Mouse (Mus musculus) intestine, embryonic 16.5 days (tissue): ENCODE measurements around the gene Sema4b. TPM values are rescaled to one million over a fixed set of nuclear protein-coding genes. Genes with fewer than 3 reads are reported as not detected.

Source experiments
- ATAC-seq: fragments of 200-750 bp; cut with Nextera tagmentation; 2 replicates; pipeline ENCODE4 v1.8.0; 2017; ENCODE audit warnings: moderate TSS enrichment, moderate library complexity
- H3K27ac ChIP-seq: fragments of 300-500 bp; sonication (generic); 2 replicates; pipeline ENCODE4 v1.5.1; 2014; ENCODE audit warnings: mild to moderate bottlenecking, low read length
- H3K27me3 ChIP-seq: fragments of 300-500 bp; sonication (generic); replicated peaks from 2 replicates; pipeline ENCODE4 v1.6.1; 2014; ENCODE audit warnings: low read length, control low read depth, mixed read lengths; ENCODE audit not compliant: control insufficient read depth, insufficient read depth
- H3K36me3 ChIP-seq: fragments of 300-500 bp; sonication (generic); 2 replicates; pipeline ENCODE4 v1.6.1; 2014; ENCODE audit warnings: low read length, control low read depth; ENCODE audit not compliant: control insufficient read depth, insufficient read depth
- H3K4me1 ChIP-seq: fragments of 300-500 bp; sonication (generic); 2 replicates; pipeline ENCODE4 v1.6.1; 2014; ENCODE audit warnings: low read length, control low read depth, mixed read lengths; ENCODE audit not compliant: control insufficient read depth, insufficient read depth
- H3K4me2 ChIP-seq: fragments of 300-500 bp; sonication (generic); 2 replicates; pipeline ENCODE4 v1.6.1; 2014; ENCODE audit warnings: low read depth, low read length, control low read depth
- H3K4me3 ChIP-seq: fragments of 300-500 bp; sonication (generic); 2 replicates; pipeline ENCODE4 v1.5.1; 2014; ENCODE audit warnings: mild to moderate bottlenecking, low read length
- H3K9ac ChIP-seq: fragments of 300-500 bp; sonication (generic); 2 replicates; pipeline ENCODE4 v1.6.1; 2014; ENCODE audit warnings: low read depth, low read length
- H3K9me3 ChIP-seq: fragments of 300-500 bp; sonication (generic); 2 replicates; pipeline ENCODE4 v1.6.1; 2016; ENCODE audit warnings: low read length, control low read depth; ENCODE audit not compliant: control insufficient read depth
- WGBS: fragments of 180-500 bp; shearing (Covaris S2); extraction: QIAGEN DNeasy Blood & Tissue Kit; methylation state at CpG from one replicate; pipeline ENCODE4 v1.1.7; 2014; 5-methylcytosine and 5-hydroxymethylcytosine counted together
- polyA plus RNA-seq: library from polyadenylated mRNA; unstranded; fragments of >200 nt; fragmentation: Nextera tagmentation; extraction: Ambion mirVana; gene quantifications from 2 replicates; pipeline ENCODE4 v1.2.1, GENCODE M21; 2015

Sema4b gene
- polyA plus RNA-seq, 1 experiment from 2014 or later, result 14.9 TPM

GRCm38 (mm10) chr7:80154689-80155088, 32.0 kb upstream of the Sema4b start:
- H3K4me1 ChIP-seq, result peaks cover 8% of the 10 kb centered on the region
- H3K4me2 ChIP-seq, result no peak overlapping the region
- ATAC-seq, result no peak
- no peaks in the 10 kb centered on the region for H3K9me3 ChIP-seq
- H3K9ac ChIP-seq, result no peak overlapping the region
- H3K27me3 ChIP-seq, result no peaks in the 10 kb centered on the region
- no peak overlapping the region for H3K4me3 ChIP-seq
- H3K27ac ChIP-seq, result no peak overlapping the region
- no peaks in the 10 kb centered on the region for H3K36me3 ChIP-seq
- WGBS, result 73% methylated on average over 3 of the region's 3 CpGs

GRCm38 (mm10) chr7:80156711-80157227, 29.9 kb upstream of the Sema4b start:
- 34% methylated on average over 13 of the region's 13 CpGs for WGBS
- H3K9me3 ChIP-seq, result no peaks in the 10 kb centered on the region
- H3K9ac ChIP-seq, result no peak overlapping the region
- H3K4me2 ChIP-seq, result no peak overlapping the region
- peak; percentile 55 for ATAC-seq
- H3K4me3 ChIP-seq, result no peak overlapping the region
- H3K27me3 ChIP-seq, result no peaks in the 10 kb centered on the region
- no peaks in the 10 kb centered on the region for H3K36me3 ChIP-seq
- peaks cover 17% of the 10 kb centered on the region for H3K4me1 ChIP-seq
- H3K27ac ChIP-seq, result no peak overlapping the region

- Histone ChIP-seq H3K9ac (no peak overlapping the region), H3K36me3 (no peaks in the 10 kb centered on the region), H3K4me3 (no peak overlapping the region), H3K9me3 (no peaks in the 10 kb centered on the region), H3K4me1 (peaks cover 17% of the 10 kb centered on the region), H3K27ac (no peak overlapping the region), H3K27me3 (no peaks in the 10 kb centered on the region), H3K4me2 (no peak overlapping the region)
- no peak for ATAC-seq
- WGBS, result 82% methylated on average over 8 of the region's 8 CpGs
These were observed 28.0 kb upstream of the Sema4b start for GRCm38 (mm10) chr7:80158496-80159268.

GRCm38 (mm10) chr7:80160293-80160944, 26.2 kb upstream of the Sema4b start:
- H3K4me2 ChIP-seq, result 0 out of 2 replicates have a peak overlapping the region, but pooled peaks have one; percentile 2
- H3K27me3 ChIP-seq, result no peaks in the 10 kb centered on the region
- WGBS, result 37% methylated on average over 7 of the region's 7 CpGs
- no peak overlapping the region for H3K4me3 ChIP-seq
- ATAC-seq, result peak; percentile 82
- H3K27ac ChIP-seq, result peak overlapping the region; percentile 73
- H3K9me3 ChIP-seq, result no peaks in the 10 kb centered on the region
- peaks cover 17% of the 10 kb centered on the region for H3K4me1 ChIP-seq
- no peaks in the 10 kb centered on the region for H3K36me3 ChIP-seq
- H3K9ac ChIP-seq, result peak overlapping the region; percentile 32; the same call in 1 of the 2 replicates

GRCm38 (mm10) chr7:80160945-80161306, 25.7 kb upstream of the Sema4b start:
- Histone ChIP-seq H3K9ac (peak overlapping the region; percentile 32; the same call in 1 of the 2 replicates), H3K27me3 (no peaks in the 10 kb centered on the region), H3K36me3 (no peaks in the 10 kb centered on the region), H3K27ac (peak overlapping the region; percentile 73), H3K9me3 (no peaks in the 10 kb centered on the region), H3K4me3 (no peak overlapping the region), H3K4me1 (peaks cover 17% of the 10 kb centered on the region), H3K4me2 (0 out of 2 replicates have a peak overlapping the region, but pooled peaks have one; percentile 2)
- WGBS, result 59% methylated on average over 8 of the region's 8 CpGs
- ATAC-seq, result peak; percentile 62

GRCm38 (mm10) chr7:80165432-80165831, 21.2 kb upstream of the Sema4b start:
- 63% methylated on average over 5 of the region's 5 CpGs for WGBS
- ATAC-seq, result no peak
- Histone ChIP-seq H3K4me2 (no peak overlapping the region), H3K4me3 (no peak overlapping the region), H3K27me3 (no peaks in the 10 kb centered on the region), H3K4me1 (peaks cover 8% of the 10 kb centered on the region), H3K9me3 (no peaks in the 10 kb centered on the region), H3K9ac (no peak overlapping the region), H3K27ac (no peak overlapping the region), H3K36me3 (no peaks in the 10 kb centered on the region)

GRCm38 (mm10) chr7:80166740-80167139, 19.9 kb upstream of the Sema4b start:
- Histone ChIP-seq H3K27me3 (no peaks in the 10 kb centered on the region), H3K4me3 (no peak overlapping the region), H3K4me1 (peaks cover 9% of the 10 kb centered on the region), H3K4me2 (no peak overlapping the region), H3K9me3 (no peaks in the 10 kb centered on the region), H3K36me3 (no peaks in the 10 kb centered on the region), H3K27ac (no peak overlapping the region), H3K9ac (no peak overlapping the region)
- WGBS, result 39% methylated on average over 7 of the region's 7 CpGs
- peak; percentile 92 for ATAC-seq

GRCm38 (mm10) chr7:80169847-80170246, 16.8 kb upstream of the Sema4b start:
- Histone ChIP-seq H3K4me1 (peaks cover 18% of the 10 kb centered on the region), H3K36me3 (no peaks in the 10 kb centered on the region), H3K27ac (no peak overlapping the region), H3K4me3 (no peak overlapping the region), H3K9me3 (no peaks in the 10 kb centered on the region), H3K27me3 (no peaks in the 10 kb centered on the region), H3K9ac (no peak overlapping the region), H3K4me2 (no peak overlapping the region)
- 82% methylated on average over 2 of the region's 2 CpGs for WGBS
- ATAC-seq, result no peak

- 0 out of 2 replicates have a peak overlapping the region, but pooled peaks have one; percentile 0 for H3K9ac ChIP-seq
- peaks cover 18% of the 10 kb centered on the region for H3K4me1 ChIP-seq
- peak; percentile 46 for ATAC-seq
- no peak overlapping the region for H3K4me3 ChIP-seq
- peak overlapping the region; percentile 79 for H3K27ac ChIP-seq
- WGBS, result 42% methylated on average over 8 of the region's 8 CpGs
- H3K9me3 ChIP-seq, result no peaks in the 10 kb centered on the region
- H3K4me2 ChIP-seq, result no peak overlapping the region
- no peaks in the 10 kb centered on the region for H3K36me3 ChIP-seq
- H3K27me3 ChIP-seq, result no peaks in the 10 kb centered on the region
These were observed 15.3 kb upstream of the Sema4b start for GRCm38 (mm10) chr7:80171345-80171744.
